Mouse (Mus musculus) embryonic facial prominence, embryonic 14.5 days (tissue): Measurements from ENCODE around the gene Rprd1b. TPM values are rescaled to one million over a fixed set of nuclear protein-coding genes. Genes with fewer than 3 reads are reported as not detected.

Experiments
- ATAC-seq: fragments of 200-750 bp; cut with Nextera tagmentation; 2 replicates; pipeline ENCODE4 v1.8.0; 2017; ENCODE audit warnings: low read depth, moderate number of reproducible peaks, moderate TSS enrichment
- DNase-seq: peaks from one replicate; pipeline ENCODE4 v3.0.0-alpha.2; 2015; ENCODE audit warnings: low spot score
- H3K27ac ChIP-seq: fragments of 300-500 bp; sonication (generic); replicated peaks from 2 replicates; pipeline ENCODE4 v1.5.1; 2014; ENCODE audit warnings: low read depth, mild to moderate bottlenecking, low read length, moderate library complexity
- H3K27me3 ChIP-seq: fragments of 300-500 bp; sonication (generic); replicated peaks from 2 replicates; pipeline ENCODE4 v1.6.1; 2014; ENCODE audit warnings: low read length; ENCODE audit not compliant: control insufficient read depth, insufficient read depth
- H3K36me3 ChIP-seq: fragments of 300-500 bp; sonication (generic); 2 replicates; pipeline ENCODE4 v1.6.1; 2014; ENCODE audit warnings: low read length, mixed read lengths; ENCODE audit not compliant: control insufficient read depth, insufficient read depth
- H3K4me1 ChIP-seq: fragments of 300-500 bp; sonication (generic); 2 replicates; pipeline ENCODE4 v1.6.1; 2014; ENCODE audit warnings: antibody characterized with exemption, low read length; ENCODE audit not compliant: control insufficient read depth, insufficient read depth
- H3K4me2 ChIP-seq: fragments of 300-500 bp; sonication (generic); 2 replicates; pipeline ENCODE4 v1.6.1; 2014; ENCODE audit warnings: low read depth, mild to moderate bottlenecking, low read length, moderate library complexity, mixed read lengths
- H3K4me3 ChIP-seq: fragments of 300-500 bp; sonication (generic); 2 replicates; pipeline ENCODE4 v1.5.1; 2014; ENCODE audit warnings: low read depth, mild to moderate bottlenecking, low read length
- H3K9ac ChIP-seq: fragments of 300-500 bp; sonication (generic); 2 replicates; pipeline ENCODE4 v1.6.1; 2014; ENCODE audit warnings: low read depth, mild to moderate bottlenecking, low read length, moderate library complexity, mixed read lengths
- H3K9me3 ChIP-seq: fragments of 300-500 bp; sonication (generic); 2 replicates; pipeline ENCODE4 v1.6.1; 2016; ENCODE audit warnings: low read length; ENCODE audit not compliant: control insufficient read depth
- WGBS: fragments of 180-500 bp; shearing (Covaris S2); extraction: QIAGEN DNeasy Blood & Tissue Kit; methylation state at CpG from one replicate; pipeline ENCODE4 v1.1.7; 2014; 5-methylcytosine and 5-hydroxymethylcytosine counted together
- polyA plus RNA-seq: library from polyadenylated mRNA; unstranded; fragments of >200 nt; fragmentation: Nextera tagmentation; extraction: Ambion mirVana; gene quantifications from 2 replicates; pipeline ENCODE4 v1.2.1, GENCODE M21; 2014

Gene Rprd1b
- polyA plus RNA-seq, 1 experiment from 2014 or later, result 32.8 TPM

- H3K4me3 ChIP-seq, result no peak overlapping the region
- H3K27ac ChIP-seq, result no peak overlapping the region
- 35% methylated on average over 3 of the region's 3 CpGs for WGBS
- H3K9ac ChIP-seq, result no peak overlapping the region
- no peaks in the 10 kb centered on the region for H3K27me3 ChIP-seq
- peaks cover 48% of the 10 kb centered on the region for H3K36me3 ChIP-seq
- DNase-seq (peak; percentile 82), ATAC-seq (peak; percentile 30; the same call in 1 of the 2 replicates)
- peaks cover 5% of the 10 kb centered on the region; the same call in 1 of the 2 replicates for H3K4me1 ChIP-seq
- H3K9me3 ChIP-seq, result no peaks in the 10 kb centered on the region
- H3K4me2 ChIP-seq, result no peak overlapping the region
Measured at GRCm38 (mm10) chr2:158064571-158065048, 36.3 kb downstream of the Rprd1b start.

GRCm38 (mm10) chr2:158065064-158065463, 36.8 kb downstream of the Rprd1b start:
- no peak for ATAC-seq
- WGBS, result 82% methylated on average over 5 of the region's 5 CpGs

GRCm38 (mm10) chr2:158066456-158066855, 38.2 kb downstream of the Rprd1b start:
- H3K4me2 ChIP-seq, result no peak overlapping the region
- H3K4me1 ChIP-seq, result peaks cover 5% of the 10 kb centered on the region; the same call in 1 of the 2 replicates
- H3K4me3 ChIP-seq, result no peak overlapping the region
- ATAC-seq (peak; percentile 74; the same call in 1 of the 2 replicates), DNase-seq (peak; percentile 81)
- H3K9ac ChIP-seq, result peak overlapping the region; percentile 22; the same call in 1 of the 2 replicates
- no peaks in the 10 kb centered on the region for H3K9me3 ChIP-seq
- H3K36me3 ChIP-seq, result peaks cover 46% of the 10 kb centered on the region
- no peaks in the 10 kb centered on the region for H3K27me3 ChIP-seq
- H3K27ac ChIP-seq, result peak overlapping the region; percentile 54

More at GRCm38 (mm10) chr2:158065064-158065463, 36.8 kb downstream of the Rprd1b start:
- Histone ChIP-seq H3K4me1 (peaks cover 5% of the 10 kb centered on the region; the same call in 1 of the 2 replicates), H3K9ac (no peak overlapping the region), H3K4me2 (no peak overlapping the region), H3K27me3 (no peaks in the 10 kb centered on the region), H3K27ac (no peak overlapping the region), H3K9me3 (no peaks in the 10 kb centered on the region), H3K36me3 (peaks cover 46% of the 10 kb centered on the region), H3K4me3 (no peak overlapping the region)
- DNase-seq, result no peak

GRCm38 (mm10) chr2:158067260-158067824, 39.0 kb downstream of the Rprd1b start:
- no peak overlapping the region for H3K27ac ChIP-seq
- peaks cover 49% of the 10 kb centered on the region for H3K36me3 ChIP-seq
- no peak overlapping the region for H3K9ac ChIP-seq
- no peaks in the 10 kb centered on the region for H3K27me3 ChIP-seq
- no peak overlapping the region for H3K4me2 ChIP-seq
- no peak for ATAC-seq
- H3K4me1 ChIP-seq, result peaks cover 5% of the 10 kb centered on the region; the same call in 1 of the 2 replicates
- no peak for DNase-seq
- no peak overlapping the region for H3K4me3 ChIP-seq
- WGBS, result 91% methylated on average over 5 of the region's 5 CpGs
- H3K9me3 ChIP-seq, result no peaks in the 10 kb centered on the region

GRCm38 (mm10) chr2:158068444-158068971, 40.2 kb downstream of the Rprd1b start:
- Histone ChIP-seq H3K27me3 (no peaks in the 10 kb centered on the region), H3K36me3 (peaks cover 61% of the 10 kb centered on the region)
- ATAC-seq, result no peak

GRCm38 (mm10) chr2:158070885-158071632, 42.8 kb downstream of the Rprd1b start:
- Histone ChIP-seq H3K4me1 (peaks cover 4% of the 10 kb centered on the region; the same call in 1 of the 2 replicates), H3K4me3 (no peak overlapping the region), H3K9me3 (no peaks in the 10 kb centered on the region), H3K36me3 (peaks cover 85% of the 10 kb centered on the region), H3K9ac (no peak overlapping the region), H3K27ac (no peak overlapping the region), H3K4me2 (no peak overlapping the region), H3K27me3 (no peaks in the 10 kb centered on the region)
- WGBS, result 74% methylated on average over 3 of the region's 3 CpGs
- ATAC-seq (no peak), DNase-seq (no peak)

More at GRCm38 (mm10) chr2:158068444-158068971, 40.2 kb downstream of the Rprd1b start:
- no peak overlapping the region for H3K9ac ChIP-seq
- peaks cover 5% of the 10 kb centered on the region; the same call in 1 of the 2 replicates for H3K4me1 ChIP-seq
- H3K4me3 ChIP-seq, result no peak overlapping the region
- H3K27ac ChIP-seq, result no peak overlapping the region
- H3K9me3 ChIP-seq, result no peaks in the 10 kb centered on the region
- H3K4me2 ChIP-seq, result no peak overlapping the region
- DNase-seq, result no peak

- Histone ChIP-seq H3K36me3 (peaks cover 85% of the 10 kb centered on the region), H3K9ac (no peak overlapping the region), H3K27me3 (no peaks in the 10 kb centered on the region), H3K4me2 (no peak overlapping the region), H3K4me1 (no peaks in the 10 kb centered on the region), H3K9me3 (no peaks in the 10 kb centered on the region), H3K4me3 (no peak overlapping the region), H3K27ac (no peak overlapping the region)
- ATAC-seq, result no peak
- 89% methylated on average over 5 of the region's 5 CpGs for WGBS
- DNase-seq, result no peak
Measured at GRCm38 (mm10) chr2:158071633-158071995, 43.3 kb downstream of the Rprd1b start.

- peaks cover 79% of the 10 kb centered on the region for H3K36me3 ChIP-seq
- H3K4me3 ChIP-seq, result no peak overlapping the region
- H3K27ac ChIP-seq, result no peak overlapping the region
- H3K9me3 ChIP-seq, result no peaks in the 10 kb centered on the region
- no peaks in the 10 kb centered on the region for H3K4me1 ChIP-seq
- 92% methylated on average over 5 of the region's 5 CpGs for WGBS
- no peaks in the 10 kb centered on the region for H3K27me3 ChIP-seq
- H3K9ac ChIP-seq, result no peak overlapping the region
- ATAC-seq, result no peak
- DNase-seq, result no peak
- no peak overlapping the region for H3K4me2 ChIP-seq
Measured at GRCm38 (mm10) chr2:158074835-158075234, 46.5 kb downstream of the Rprd1b start.
